Mouse (Mus musculus) heart, postnatal 0 days (tissue): ENCODE data around the gene 3830406C13Rik.

Source experiments
- CTCF ChIP-seq: IDR thresholded peaks from 2 replicates; pipeline ENCODE4 v1.5.1; 2016; ENCODE audit warnings: antibody characterized with exemption, control low read depth, low read depth
- EP300 ChIP-seq: IDR thresholded peaks from 2 replicates; pipeline ENCODE4 v1.6.1; 2016; ENCODE audit warnings: antibody characterized with exemption, low read depth

DNA sequence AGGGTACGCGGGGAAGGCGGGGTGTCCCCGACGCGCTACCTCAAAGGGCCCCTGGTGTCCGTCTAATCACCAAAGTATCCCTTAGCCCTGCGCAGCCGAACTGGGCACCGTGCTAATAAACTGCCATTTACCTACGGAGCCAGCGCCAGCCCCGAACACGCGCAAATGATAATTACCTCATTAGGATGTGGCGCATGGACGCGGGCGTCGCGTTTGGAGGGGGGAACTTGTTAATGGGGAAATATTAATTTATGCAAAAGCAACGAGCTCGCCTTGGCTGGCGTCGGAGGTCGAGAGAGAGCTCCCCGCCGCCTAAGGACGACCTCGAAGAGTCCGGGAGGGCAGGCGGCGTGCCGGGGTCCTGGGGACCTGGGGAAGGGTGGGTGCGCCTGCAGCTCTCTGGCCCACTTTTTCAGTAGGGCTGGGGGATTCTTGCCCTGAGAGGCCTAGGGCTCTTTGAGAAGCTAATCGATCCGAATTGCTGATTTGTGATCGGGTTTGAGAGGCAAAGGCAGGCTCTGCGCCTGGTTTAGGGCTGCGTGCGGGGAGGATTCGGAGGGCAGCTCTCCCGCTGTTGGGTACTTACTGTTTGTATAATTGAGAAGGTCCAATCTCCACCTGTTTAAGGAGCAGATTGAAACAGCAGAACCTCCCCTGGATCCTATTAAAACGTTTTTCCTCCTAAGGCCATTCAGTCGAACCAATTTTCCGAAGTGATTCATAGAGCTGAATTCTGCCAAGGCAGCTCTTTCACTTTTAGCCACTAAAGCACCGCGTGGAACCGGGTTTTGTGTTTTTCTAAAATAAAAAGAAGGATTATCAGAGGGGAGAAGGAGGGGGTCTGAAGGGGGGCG is 62.3 kb downstream of the 3830406C13Rik start:
- TF ChIP-seq CTCF (no peak), EP300 (no peak)
